Mouse (Mus musculus) intestine, postnatal 0 days (tissue): ENCODE measurements around the gene Fbxo21. TPM values are rescaled to one million over a fixed set of nuclear protein-coding genes. Genes with fewer than 3 reads are reported as not detected.
A peak's percentile ranks its signal among the peaks of the same experiment; 100 is the strongest.

Experiments
- ATAC-seq: fragments of 200-750 bp; cut with Nextera tagmentation; 2 replicates; pipeline ENCODE4 v1.8.0; 2017; ENCODE audit warnings: mild to moderate bottlenecking, moderate TSS enrichment, moderate library complexity
- H3K27ac ChIP-seq: fragments of 300-500 bp; sonication (generic); 2 replicates; pipeline ENCODE4 v1.5.1; 2014; ENCODE audit warnings: mild to moderate bottlenecking, low read depth, low read length, moderate library complexity
- H3K27me3 ChIP-seq: fragments of 300-500 bp; sonication (generic); replicated peaks from 2 replicates; pipeline ENCODE4 v1.6.1; 2014; ENCODE audit warnings: low read length, mixed read lengths; ENCODE audit not compliant: control insufficient read depth, insufficient read depth
- H3K36me3 ChIP-seq: fragments of 300-500 bp; sonication (generic); 2 replicates; pipeline ENCODE4 v1.6.1; 2014; ENCODE audit warnings: mild to moderate bottlenecking, moderate library complexity; ENCODE audit not compliant: control insufficient read depth, insufficient read depth
- H3K4me1 ChIP-seq: fragments of 300-500 bp; sonication (generic); replicated peaks from 2 replicates; pipeline ENCODE4 v1.6.1; 2014; ENCODE audit warnings: antibody characterized with exemption, low read length, mixed read lengths; ENCODE audit not compliant: control insufficient read depth, insufficient read depth
- H3K4me2 ChIP-seq: fragments of 300-500 bp; sonication (generic); replicated peaks from 2 replicates; pipeline ENCODE4 v1.6.1; 2014; ENCODE audit warnings: low read depth, mild to moderate bottlenecking, moderate library complexity
- H3K4me3 ChIP-seq: fragments of 300-500 bp; sonication (generic); 2 replicates; pipeline ENCODE4 v1.5.1; 2014; ENCODE audit warnings: low read depth, low read length
- H3K9ac ChIP-seq: fragments of 300-500 bp; sonication (generic); 2 replicates; pipeline ENCODE4 v1.6.1; 2014; ENCODE audit warnings: mild to moderate bottlenecking, low read depth, low read length
- H3K9me3 ChIP-seq: fragments of 300-500 bp; sonication (generic); 2 replicates; pipeline ENCODE4 v1.6.1; 2016; ENCODE audit warnings: mixed run types; ENCODE audit not compliant: control insufficient read depth
- CTCF ChIP-seq: sonication (generic); IDR thresholded peaks from 2 replicates; pipeline ENCODE4 v1.5.1; 2016; ENCODE audit warnings: low read depth, mild to moderate bottlenecking, control low read depth, antibody characterized with exemption, moderate library complexity
- WGBS: fragments of 180-500 bp; shearing (Covaris S2); extraction: QIAGEN DNeasy Blood & Tissue Kit; methylation state at CpG from one replicate; pipeline ENCODE4 v1.1.7; 2014; 5-methylcytosine and 5-hydroxymethylcytosine counted together
- polyA plus RNA-seq: library from polyadenylated mRNA; unstranded; fragments of >200 nt; fragmentation: Nextera tagmentation; extraction: Ambion mirVana; gene quantifications from 2 replicates; pipeline ENCODE4 v1.2.1, GENCODE M21; 2015

Fbxo21 gene
- polyA plus RNA-seq, 1 experiment from 2014 or later, result 20.7 TPM

DNA sequence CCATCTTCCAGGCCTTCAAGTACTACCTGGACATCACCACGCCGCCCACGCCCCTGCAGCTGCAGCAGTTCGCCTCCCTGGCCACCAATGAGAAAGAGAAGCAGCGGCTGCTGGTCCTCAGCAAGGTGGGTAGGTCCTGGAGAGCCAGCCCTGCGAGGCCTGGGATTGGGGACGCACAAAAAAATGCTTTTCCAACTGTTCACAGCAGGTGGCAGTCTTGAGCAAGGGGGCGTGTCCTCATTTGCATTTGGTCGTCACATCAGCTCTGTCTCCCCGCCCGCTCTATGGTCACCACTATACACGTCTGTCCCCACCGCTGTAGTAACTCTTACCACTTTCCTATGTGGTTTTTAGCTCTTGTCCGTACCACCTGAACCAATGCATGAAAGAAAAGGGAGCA lies 38.3 kb upstream of the Fbxo21 start:
- 17% methylated on average over 14 of the region's 14 CpGs for WGBS
- no peak overlapping the region for H3K9ac ChIP-seq
- no peaks in the 10 kb centered on the region for H3K4me1 ChIP-seq
- H3K27me3 ChIP-seq, result no peaks in the 10 kb centered on the region
- ATAC-seq, result peak; percentile 38; the same call in 1 of the 2 replicates
- peak; percentile 96 for TF ChIP-seq CTCF
- no peaks in the 10 kb centered on the region for H3K36me3 ChIP-seq
- H3K4me2 ChIP-seq, result peak overlapping the region; percentile 60
- H3K9me3 ChIP-seq, result no peaks in the 10 kb centered on the region
- H3K27ac ChIP-seq, result no peak overlapping the region
- peak overlapping the region; percentile 28 for H3K4me3 ChIP-seq

DNA sequence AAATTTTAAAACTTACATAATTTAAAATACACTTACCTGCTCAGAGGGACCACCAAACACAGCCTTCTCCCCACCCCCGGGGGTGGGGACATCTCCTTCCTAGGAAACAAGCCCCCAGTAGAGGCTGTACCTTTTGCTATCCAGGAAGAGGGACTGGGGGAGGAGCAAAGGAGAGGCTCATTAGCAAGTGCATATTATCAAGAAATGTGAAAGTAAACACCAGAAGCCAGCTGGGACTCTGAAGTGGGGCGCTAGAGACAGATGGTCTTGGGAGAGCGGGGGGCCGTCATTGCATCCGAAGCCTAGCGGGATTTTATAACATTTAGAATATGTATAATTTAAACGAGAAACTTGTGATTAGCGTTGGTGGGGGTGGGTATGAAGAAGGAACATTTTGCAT lies 37.1 kb upstream of the Fbxo21 start:
- Histone ChIP-seq H3K4me3 (no peak overlapping the region), H3K9ac (no peak overlapping the region), H3K27ac (no peak overlapping the region), H3K4me2 (no peak overlapping the region), H3K27me3 (no peaks in the 10 kb centered on the region), H3K4me1 (no peaks in the 10 kb centered on the region), H3K9me3 (no peaks in the 10 kb centered on the region), H3K36me3 (no peaks in the 10 kb centered on the region)
- ATAC-seq, result no peak
- WGBS, result 54% methylated on average over 8 of the region's 8 CpGs
- TF ChIP-seq CTCF, result no peak

DNA sequence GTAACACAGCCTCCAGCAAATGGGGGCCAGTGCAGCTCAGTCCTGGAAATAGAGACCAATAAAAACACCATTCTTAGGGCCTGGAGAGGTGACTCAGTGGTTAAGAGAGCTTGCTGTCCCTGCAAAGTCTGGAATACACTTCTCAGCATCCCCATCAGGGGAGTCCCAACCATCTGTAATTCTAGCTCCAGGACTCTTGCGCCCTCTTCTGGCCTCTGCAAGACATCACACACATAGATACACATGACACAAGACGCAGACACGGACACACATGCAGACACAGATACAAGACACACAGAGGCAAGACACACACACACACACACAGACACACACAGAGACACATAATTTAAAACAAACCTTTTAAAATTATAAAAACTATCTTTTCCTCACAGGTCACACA lies 35.0 kb upstream of the Fbxo21 start:
- Histone ChIP-seq H3K4me1 (no peaks in the 10 kb centered on the region), H3K9me3 (no peaks in the 10 kb centered on the region), H3K4me3 (no peak overlapping the region), H3K27ac (no peak overlapping the region), H3K27me3 (no peaks in the 10 kb centered on the region), H3K9ac (no peak overlapping the region), H3K4me2 (no peak overlapping the region), H3K36me3 (no peaks in the 10 kb centered on the region)
- WGBS, result 73% methylated on average over 3 of the region's 3 CpGs
- no peak for ATAC-seq
- TF ChIP-seq CTCF, result peak; percentile 41

DNA sequence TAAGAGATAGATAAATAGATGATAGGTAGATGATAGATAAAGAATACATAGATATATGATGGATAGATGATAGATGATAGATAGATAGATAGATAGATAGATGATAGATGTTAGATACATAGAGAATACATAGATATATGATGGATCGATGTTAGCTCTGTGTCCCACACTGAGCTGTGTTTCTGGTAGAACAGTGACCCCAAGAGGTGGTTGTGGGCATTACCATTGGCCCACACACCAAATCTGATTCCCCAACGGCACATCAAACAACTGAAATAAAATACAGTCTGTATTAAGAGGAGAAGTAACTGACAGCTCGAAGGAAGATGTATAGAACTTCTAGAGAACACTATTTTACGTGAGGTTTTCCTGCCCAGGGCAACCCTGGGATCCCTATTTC lies 29.9 kb upstream of the Fbxo21 start:
- Histone ChIP-seq H3K9ac (no peak overlapping the region), H3K9me3 (no peaks in the 10 kb centered on the region)
- WGBS, result 21% methylated on average over 4 of the region's 4 CpGs

DNA sequence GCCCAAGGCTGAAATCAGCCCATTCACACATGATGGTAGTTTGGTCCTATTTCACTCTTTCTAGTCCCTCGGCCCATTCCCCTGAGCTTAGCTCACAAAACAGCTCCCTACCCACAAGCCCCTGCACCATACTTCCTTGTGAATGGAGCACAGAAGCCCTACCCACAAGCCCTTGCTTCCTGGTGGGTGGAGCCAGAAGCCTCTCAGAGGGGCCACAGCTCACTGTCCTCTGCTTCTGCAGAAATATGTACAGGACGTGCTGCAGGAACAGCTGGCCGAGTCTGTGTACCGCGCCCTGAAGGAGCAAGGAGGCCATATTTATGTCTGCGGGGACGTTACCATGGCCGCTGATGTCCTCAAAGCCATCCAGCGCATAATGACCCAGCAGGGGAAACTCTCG lies 27.1 kb upstream of the Fbxo21 start:
- H3K4me3 ChIP-seq, result no peak overlapping the region
- WGBS, result 60% methylated on average over 10 of the region's 10 CpGs

More for the DNA sequence above, 29.9 kb upstream of the Fbxo21 start:
- ATAC-seq, result no peak
- Histone ChIP-seq H3K4me1 (no peaks in the 10 kb centered on the region), H3K4me3 (no peak overlapping the region), H3K27ac (no peak overlapping the region), H3K36me3 (no peaks in the 10 kb centered on the region), H3K4me2 (no peak overlapping the region), H3K27me3 (no peaks in the 10 kb centered on the region)
- peak; percentile 81 for TF ChIP-seq CTCF

GRCm38 (mm10) chr5:117953893-117954292 lies 22.6 kb upstream of the Fbxo21 start:
- Histone ChIP-seq H3K27me3 (no peaks in the 10 kb centered on the region), H3K4me2 (no peak overlapping the region), H3K9ac (no peak overlapping the region), H3K4me3 (no peak overlapping the region), H3K9me3 (no peaks in the 10 kb centered on the region), H3K4me1 (no peaks in the 10 kb centered on the region), H3K36me3 (no peaks in the 10 kb centered on the region), H3K27ac (no peak overlapping the region)
- TF ChIP-seq CTCF, result no peak
- no peak for ATAC-seq
- whole genome bisulfite sequencing, result 73% methylated on average over 12 of the region's 12 CpGs

More for the DNA sequence above, 27.1 kb upstream of the Fbxo21 start:
- no peak for TF ChIP-seq CTCF
- Histone ChIP-seq H3K4me1 (no peaks in the 10 kb centered on the region), H3K4me2 (no peak overlapping the region), H3K36me3 (no peaks in the 10 kb centered on the region), H3K9me3 (no peaks in the 10 kb centered on the region), H3K27ac (no peak overlapping the region), H3K9ac (no peak overlapping the region), H3K27me3 (no peaks in the 10 kb centered on the region)
- ATAC-seq, result 0 out of 2 replicates have a peak, but pooled peaks have one; percentile 16

- Histone ChIP-seq H3K4me2 (no peak overlapping the region), H3K36me3 (no peaks in the 10 kb centered on the region), H3K9me3 (no peaks in the 10 kb centered on the region), H3K4me1 (no peaks in the 10 kb centered on the region), H3K9ac (no peak overlapping the region), H3K4me3 (no peak overlapping the region), H3K27me3 (no peaks in the 10 kb centered on the region), H3K27ac (no peak overlapping the region)
- no peak for ATAC-seq
- 91% methylated on average over 1 of the region's 1 CpGs for WGBS
- no peak for TF ChIP-seq CTCF
Observed at GRCm38 (mm10) chr5:117954429-117954828, 22.1 kb upstream of the Fbxo21 start.
